Mouse (Mus musculus): Measurements from ENCODE around the gene Smcr8.

Gene Smcr8

GRCm38 (mm10) chr11:60776829-60777740, at the start of gene Smcr8, which contains the start of gene Top3a:
TSS of gene Smcr8 (plus strand) at chr11:60777524.
TSS of gene Top3a (minus strand) at chr11:60777365.
- peak; percentile 98 for DNase-seq (ENCODE audit: low read depth, low spot score)

- DNase-seq (ENCODE audit: low read depth, low spot score): peak; percentile 96
These were observed 49.0 kb upstream of the Smcr8 start, which contains the start of gene Mief2 for GRCm38 (mm10) chr11:60728260-60728761. TSS of gene Mief2 (plus strand) at chr11:60728398.

- DNase-seq (ENCODE audit: low read depth, low spot score): no peak
These were observed 48.1 kb upstream of the Smcr8 start for GRCm38 (mm10) chr11:60729217-60729641.

- DNase-seq (ENCODE audit: low read depth, low spot score): no peak
These were observed 47.2 kb upstream of the Smcr8 start for GRCm38 (mm10) chr11:60730169-60730568.

- DNase-seq (ENCODE audit: low read depth, low spot score): no peak
These were observed 46.1 kb upstream of the Smcr8 start for GRCm38 (mm10) chr11:60731251-60731650.

- DNase-seq (ENCODE audit: low read depth, low spot score): no peak
These were observed 43.1 kb upstream of the Smcr8 start for GRCm38 (mm10) chr11:60734206-60734605.

GRCm38 (mm10) chr11:60735191-60735590, 42.1 kb upstream of the Smcr8 start:
- DNase-seq (ENCODE audit: low read depth, low spot score): no peak

GRCm38 (mm10) chr11:60736491-60736890, 40.8 kb upstream of the Smcr8 start:
- DNase-seq (ENCODE audit: low read depth, low spot score): no peak

GRCm38 (mm10) chr11:60737450-60737849, 39.9 kb upstream of the Smcr8 start:
- DNase-seq (ENCODE audit: low read depth, low spot score): no peak

GRCm38 (mm10) chr11:60740321-60740720, 37.0 kb upstream of the Smcr8 start:
- no peak for DNase-seq (ENCODE audit: low read depth, low spot score)

GRCm38 (mm10) chr11:60755570-60755969, 21.8 kb upstream of the Smcr8 start:
- DNase-seq (ENCODE audit: low read depth, low spot score): no peak

GRCm38 (mm10) chr11:60761681-60762080, 15.6 kb upstream of the Smcr8 start:
- DNase-seq (ENCODE audit: low read depth, low spot score): no peak

GRCm38 (mm10) chr11:60766969-60767368, 10.4 kb upstream of the Smcr8 start:
- no peak for DNase-seq (ENCODE audit: low read depth, low spot score)

- no peak for DNase-seq (ENCODE audit: low read depth, low spot score)
These were observed 8.0 kb upstream of the Smcr8 start for GRCm38 (mm10) chr11:60769322-60769721.

- DNase-seq (ENCODE audit: low read depth, low spot score): no peak
These were observed 6.5 kb upstream of the Smcr8 start for GRCm38 (mm10) chr11:60770776-60771175.

- no peak for DNase-seq (ENCODE audit: low read depth, low spot score)
These were observed 5.2 kb upstream of the Smcr8 start for GRCm38 (mm10) chr11:60772161-60772560.

- DNase-seq (ENCODE audit: low read depth, low spot score): no peak
These were observed 3.1 kb upstream of the Smcr8 start for GRCm38 (mm10) chr11:60774158-60774689.

GRCm38 (mm10) chr11:60774841-60775240, 2.5 kb upstream of the Smcr8 start:
- DNase-seq (ENCODE audit: low read depth, low spot score): no peak

- no peak for DNase-seq (ENCODE audit: low read depth, low spot score)
These were observed 1.7 kb upstream of the Smcr8 start for GRCm38 (mm10) chr11:60775578-60775977.

GRCm38 (mm10) chr11:60776107-60776828, 1.1 kb upstream of the Smcr8 start:
- no peak for DNase-seq (ENCODE audit: low read depth, low spot score)

GRCm38 (mm10) chr11:60777801-60778370, 562 bp downstream of the Smcr8 start:
- peak; percentile 12 for DNase-seq (ENCODE audit: low read depth, low spot score)
